Mouse (Mus musculus) kidney, postnatal 36 days (tissue): Measurements from ENCODE around the gene Tmem132c.

Source experiments
- DNase-seq, 2 experiments: peaks; one replicate each; pipeline ENCODE4 v3.0.0; 2021 to 2022; ENCODE audit warnings: mixed read lengths in 2 of 2

Gene Tmem132c

DNA sequence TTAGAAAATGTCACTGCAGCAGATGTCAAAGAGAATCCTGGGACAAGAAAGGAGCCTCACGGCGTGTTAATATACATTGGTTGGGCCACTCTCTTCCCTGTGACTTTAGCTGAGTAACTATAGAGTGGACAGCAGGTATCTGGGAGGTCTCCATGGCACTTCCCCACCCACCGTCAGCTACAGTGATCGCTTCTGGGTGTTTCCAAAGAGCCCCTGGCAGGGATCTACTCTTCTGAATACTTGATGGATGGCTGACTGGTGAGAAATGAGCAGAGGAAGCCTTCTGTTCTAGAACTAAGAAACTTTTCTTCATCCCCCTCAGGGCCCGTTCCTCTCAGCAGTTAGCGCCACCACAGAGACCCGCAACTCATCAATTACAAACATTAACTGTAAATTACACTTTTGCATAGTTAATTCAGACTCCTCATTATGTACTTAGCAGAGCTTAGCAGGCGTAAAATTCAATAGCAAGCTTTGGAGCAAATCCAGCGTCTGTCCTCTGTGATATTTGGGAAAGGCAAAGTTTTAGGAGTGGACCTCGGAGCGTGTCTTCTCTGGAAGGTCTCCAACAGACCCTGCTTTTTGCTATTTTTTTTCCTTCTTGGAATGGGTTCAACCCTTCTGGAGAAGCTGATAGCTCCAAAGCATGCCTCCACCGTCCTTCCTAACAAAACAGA, 257.7 kb downstream of the Tmem132c start:
- no peak for DNase-seq

DNA sequence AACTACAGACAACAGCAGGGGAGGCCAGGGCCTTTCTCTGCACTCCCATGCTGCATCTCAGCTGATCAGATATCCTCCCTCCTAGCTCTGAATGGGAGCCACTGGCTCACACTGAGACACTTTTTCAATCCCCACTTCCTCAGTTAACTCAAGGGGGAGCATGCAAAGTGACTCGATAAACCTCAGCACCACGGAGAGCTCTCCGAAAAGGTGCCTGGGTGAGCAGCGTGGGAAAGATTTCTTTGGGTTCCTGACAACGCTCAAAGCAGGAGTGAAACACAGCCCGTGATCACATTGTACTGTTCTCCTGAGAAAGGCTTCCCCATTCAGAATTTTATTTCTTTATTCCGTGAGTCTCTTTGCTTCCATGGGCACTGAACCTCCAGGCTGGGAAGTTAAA, 261.2 kb downstream of the Tmem132c start:
- peak in 1 of 2 experiments; percentile 5 for DNase-seq

DNA sequence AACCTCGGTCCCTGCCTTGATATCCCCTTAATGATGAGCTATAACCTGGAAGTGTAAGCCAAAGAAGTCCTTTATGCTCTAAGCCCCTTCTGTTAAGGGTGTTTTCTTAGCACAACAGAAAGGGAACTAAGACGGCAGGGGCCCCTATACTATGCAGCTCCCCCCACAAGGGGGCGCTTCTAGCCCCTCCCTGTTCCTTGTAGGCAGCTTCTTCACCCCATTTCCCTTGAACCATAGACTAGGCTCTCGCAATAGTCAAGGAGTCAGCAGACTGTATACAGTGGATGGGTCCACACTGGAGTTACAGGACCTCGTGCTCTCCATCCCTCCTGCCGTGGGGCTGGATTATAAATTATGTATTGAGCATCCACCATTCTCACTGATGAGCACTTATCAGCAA, 264.1 kb downstream of the Tmem132c start:
- no peak for DNase-seq

DNA sequence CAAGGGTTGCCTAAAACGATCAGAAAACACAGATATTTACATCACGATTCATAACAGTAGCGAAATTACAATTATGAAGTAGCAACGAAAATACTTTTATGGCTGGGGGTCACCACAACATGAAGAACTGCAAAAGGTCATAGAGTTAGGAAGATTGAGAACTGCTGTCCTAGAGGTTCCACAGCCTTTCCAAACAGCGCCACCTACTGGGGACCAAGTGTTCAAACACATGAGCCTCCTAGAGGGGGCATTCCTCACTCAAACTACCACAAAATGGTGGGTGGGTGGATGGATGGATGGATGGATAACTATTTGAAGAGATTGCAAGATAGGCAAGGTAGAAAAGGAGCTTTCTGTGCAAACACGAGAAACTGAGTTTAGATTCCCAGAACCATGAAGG, 270.0 kb downstream of the Tmem132c start:
- peak in 1 of 2 experiments; percentile 6 for DNase-seq

DNA sequence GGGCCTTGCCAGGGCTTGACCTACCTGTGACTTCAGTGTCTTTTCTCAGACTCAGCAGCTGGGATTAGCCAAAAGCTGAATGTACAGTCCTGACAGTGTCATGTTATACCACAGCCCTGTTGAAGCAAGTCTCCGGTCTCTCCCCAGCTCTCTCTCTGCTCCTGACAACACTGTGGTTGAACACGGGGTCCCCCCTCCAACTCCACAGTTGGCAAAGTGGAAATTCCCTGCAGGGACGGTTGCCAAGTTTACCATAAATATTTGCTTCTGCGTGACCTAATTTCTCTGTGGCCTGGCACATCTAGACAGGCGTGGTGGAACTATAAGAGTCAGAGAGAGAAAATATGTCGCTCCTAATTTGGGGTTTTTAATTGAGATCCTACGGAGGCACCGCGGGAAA, 274.4 kb downstream of the Tmem132c start:
- DNase-seq = no peak

DNA sequence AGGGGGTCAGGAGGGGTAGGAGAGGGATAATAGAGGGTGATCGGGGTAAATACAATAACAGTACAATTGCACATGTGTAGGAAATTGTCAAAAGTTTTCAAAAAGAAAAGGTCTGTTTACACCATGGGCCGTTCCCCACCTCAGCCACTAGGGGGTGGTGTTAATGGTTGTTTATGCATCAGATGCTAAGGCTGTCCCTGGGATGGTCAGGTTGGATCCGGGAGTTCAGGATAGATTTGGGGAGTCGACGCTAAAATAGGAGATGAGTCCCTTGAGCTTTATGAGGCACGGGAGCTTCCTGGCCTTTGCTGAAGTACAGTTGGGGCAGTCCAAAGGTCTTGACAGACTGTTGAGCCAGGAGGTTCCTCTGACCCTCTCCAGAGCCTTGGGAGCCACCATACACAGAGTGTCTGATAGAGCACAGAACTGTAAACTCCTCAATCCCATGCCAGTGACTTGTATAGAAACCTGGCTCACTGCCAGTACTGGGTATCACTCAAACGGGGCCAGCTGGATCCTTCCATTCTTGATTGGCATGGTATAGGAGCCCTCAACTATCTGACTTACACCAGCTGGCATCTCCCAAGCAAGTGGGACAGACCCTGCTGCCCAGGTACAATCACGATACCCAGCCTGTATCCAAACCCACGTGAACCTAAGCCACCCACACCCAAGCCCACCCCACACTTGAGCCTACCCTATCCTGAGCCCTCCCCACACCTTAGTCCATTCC, 281.3 kb downstream of the Tmem132c start:
- DNase-seq = peak in 1 of 2 experiments; percentile 24

DNA sequence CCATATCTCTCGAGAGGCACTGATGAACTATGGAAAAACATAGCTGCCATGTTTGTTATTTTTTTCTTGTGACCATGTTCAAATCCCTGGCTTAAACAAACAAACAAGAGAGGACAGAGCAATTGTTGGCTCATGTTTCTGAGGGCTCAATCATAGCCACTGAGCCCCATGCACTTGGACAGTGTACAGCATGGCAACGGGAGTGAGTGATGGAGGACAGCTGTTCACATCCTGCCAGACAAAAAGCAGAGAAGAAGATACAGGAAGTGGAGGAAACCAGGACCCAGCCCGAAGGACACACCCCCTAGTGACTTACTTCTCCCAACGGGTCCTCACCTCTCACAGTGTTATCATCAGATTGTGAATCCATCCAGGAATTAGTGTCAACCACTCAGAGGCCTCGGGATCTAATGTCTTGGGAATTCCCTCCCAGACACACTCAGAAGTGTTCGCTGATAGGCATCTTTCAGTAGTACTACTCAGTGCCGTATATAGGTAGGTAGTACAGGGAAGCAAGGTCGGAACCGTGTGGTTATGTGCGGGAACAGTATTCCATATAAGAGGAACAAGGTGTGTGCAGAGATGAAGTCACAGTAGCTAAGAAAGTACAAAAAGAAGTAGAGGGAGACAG, 285.9 kb downstream of the Tmem132c start:
- no peak for DNase-seq

DNA sequence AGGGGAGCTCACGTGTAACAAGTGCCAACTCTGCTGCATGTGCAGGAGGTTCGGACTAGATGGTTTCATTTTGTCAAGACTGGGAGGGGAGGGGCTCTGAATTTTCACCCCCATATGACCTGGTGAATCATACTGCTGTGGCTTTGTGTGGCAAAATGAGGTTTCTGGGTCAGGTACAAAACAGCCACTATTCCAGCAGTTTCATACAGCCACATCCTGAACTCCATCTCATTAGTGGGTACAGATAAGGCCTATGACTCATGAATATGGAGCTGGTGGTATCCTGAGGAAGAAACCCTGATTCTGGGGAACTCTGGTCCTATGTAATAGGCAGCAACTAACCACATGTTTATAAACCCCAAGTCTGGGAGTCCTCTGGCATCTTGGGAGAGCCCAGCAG, 295.9 kb downstream of the Tmem132c start:
- DNase-seq = no peak

DNA sequence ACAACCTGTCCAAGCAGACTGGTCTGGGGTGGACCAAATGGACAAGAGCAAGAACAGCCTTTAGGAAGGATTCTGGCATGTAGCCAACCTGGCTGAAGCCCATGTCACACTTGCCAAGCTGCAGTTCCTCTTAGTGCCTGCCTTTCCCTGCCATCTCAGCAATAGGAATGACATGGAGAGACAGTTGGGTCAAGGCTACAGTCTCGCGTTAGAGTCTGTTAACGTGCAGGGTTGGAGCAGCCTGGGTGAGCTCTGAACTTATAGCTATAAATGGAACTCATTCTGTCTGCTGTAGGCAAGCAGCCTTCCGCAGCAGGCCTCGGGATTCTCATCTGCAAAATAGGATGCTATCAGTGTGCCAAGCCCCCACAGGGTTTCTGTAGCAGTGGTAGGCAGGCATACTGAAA, 305.0 kb downstream of the Tmem132c start:
- no peak for DNase-seq

DNA sequence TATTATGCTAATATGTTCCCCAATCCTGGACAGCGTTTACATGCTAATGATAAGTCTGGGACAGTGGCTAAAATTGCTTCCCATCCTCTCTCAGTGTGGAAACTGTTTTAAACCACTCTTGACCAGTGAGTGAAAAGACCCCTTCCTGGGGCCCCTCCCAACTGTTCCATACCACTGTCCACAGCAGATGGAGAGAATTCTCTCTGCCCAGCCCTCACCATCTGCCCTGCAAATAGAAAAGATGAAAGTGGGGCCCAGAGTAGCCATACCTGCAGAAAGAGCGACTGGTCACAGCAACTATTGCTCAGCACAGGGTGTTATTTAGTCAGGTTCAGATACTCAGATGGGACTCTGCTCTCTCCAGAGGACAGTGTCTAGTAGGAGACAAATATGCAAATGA, 306.5 kb downstream of the Tmem132c start:
- DNase-seq = no peak

DNA sequence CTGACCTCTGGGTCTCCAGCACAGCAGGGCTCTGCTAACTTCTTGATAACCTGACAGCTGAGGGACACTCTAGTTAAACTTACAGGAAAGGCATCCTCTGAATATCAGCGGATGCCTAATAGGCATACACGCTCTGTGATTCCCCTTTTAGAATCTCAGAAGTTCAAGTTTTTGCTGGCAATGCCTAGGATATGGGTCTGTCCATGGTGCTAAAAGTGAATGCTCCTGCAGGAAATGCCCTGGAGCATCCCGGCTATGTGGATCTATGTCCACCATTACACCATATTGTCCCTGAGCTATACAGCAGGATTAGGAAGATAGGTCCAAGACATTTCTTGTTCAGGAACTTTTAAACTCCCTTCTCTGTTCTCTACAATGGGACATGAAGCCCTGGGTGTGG, 319.5 kb downstream of the Tmem132c start:
- DNase-seq = peak in 1 of 2 experiments; percentile 8

DNA sequence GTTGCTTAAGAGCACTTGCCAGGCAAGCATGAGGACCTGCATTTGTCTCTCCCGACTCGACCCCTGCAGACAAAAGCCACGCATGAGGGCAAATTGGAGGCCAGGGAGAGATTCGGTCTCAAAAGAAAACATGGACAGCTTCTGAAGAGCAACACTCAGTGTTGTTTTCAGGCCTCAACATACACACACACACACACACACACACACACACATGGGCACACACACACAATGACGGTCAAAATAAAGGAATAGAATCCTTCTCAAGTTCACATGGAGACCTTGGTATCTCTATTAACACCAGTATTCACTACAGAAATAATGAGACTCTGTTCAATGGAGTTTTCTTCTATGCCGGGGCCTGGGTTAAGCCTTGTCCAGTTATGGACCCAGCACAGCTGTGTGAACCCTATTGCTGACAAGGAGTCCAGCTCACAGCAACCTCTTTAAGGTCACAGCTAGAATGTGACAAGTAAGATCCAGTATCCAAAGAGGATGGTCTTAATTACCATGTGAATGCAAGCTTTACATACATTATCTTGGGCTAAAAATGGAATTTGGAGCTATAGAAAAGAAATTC, 325.6 kb downstream of the Tmem132c start:
- DNase-seq = no peak

DNA sequence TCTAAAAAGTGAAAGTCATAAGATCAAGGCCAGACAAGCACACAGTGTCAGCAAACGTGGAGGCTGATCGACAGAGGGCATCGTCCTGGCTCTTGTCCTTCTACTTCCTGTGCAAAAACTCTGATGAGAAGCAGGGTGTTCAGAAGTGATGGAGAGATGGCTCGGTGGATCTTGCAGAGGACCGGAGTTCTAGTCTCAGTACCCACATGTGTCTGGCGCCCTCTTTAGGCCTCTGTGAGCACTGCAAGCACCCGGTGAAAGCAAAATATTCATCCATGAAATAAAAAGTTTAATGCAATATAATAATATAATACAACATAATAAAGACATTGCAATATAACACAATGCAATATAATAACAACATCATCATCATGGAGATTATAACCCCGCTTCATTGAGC, 335.8 kb downstream of the Tmem132c start:
- DNase-seq = no peak

DNA sequence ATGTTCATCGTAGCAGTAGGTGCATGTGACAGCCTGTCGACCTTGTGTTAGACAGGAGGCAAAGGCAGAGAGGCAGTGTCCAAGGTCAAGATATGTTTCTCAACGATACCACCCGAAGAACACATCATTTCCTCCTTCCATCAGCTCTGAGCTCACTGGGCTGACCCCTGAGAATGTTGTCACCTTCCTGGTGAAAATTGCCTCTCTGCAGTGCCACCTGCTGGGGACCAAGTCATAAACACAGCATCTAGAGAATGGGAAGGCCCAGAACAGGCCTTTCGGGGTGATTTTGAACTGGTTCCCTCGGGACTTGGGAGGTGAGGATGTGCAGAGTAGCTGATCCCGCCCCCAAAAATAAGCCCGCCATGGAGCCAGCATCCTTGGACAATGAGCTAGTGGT, 342.1 kb downstream of the Tmem132c start:
- peak in 1 of 2 experiments; percentile 40 for DNase-seq

DNA sequence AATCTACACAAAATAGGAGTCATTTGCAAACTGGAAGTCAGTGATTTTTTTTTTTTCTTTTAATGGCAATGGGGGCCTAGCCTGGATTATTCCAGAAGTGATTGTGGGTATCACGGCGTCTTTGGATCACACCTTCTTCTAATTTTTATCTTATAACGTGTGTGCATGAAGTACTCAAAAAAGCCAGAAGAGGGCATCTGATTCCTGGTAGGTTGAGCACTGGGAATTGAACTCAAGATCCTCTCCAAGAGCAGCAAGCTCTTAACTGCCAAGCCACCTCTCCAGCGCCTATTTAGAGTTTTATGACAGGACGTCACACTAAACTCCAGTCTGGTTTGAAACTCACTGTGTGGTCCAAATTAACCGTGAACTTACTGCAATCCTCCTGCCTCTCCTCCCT, 346.2 kb downstream of the Tmem132c start:
- no peak for DNase-seq

DNA sequence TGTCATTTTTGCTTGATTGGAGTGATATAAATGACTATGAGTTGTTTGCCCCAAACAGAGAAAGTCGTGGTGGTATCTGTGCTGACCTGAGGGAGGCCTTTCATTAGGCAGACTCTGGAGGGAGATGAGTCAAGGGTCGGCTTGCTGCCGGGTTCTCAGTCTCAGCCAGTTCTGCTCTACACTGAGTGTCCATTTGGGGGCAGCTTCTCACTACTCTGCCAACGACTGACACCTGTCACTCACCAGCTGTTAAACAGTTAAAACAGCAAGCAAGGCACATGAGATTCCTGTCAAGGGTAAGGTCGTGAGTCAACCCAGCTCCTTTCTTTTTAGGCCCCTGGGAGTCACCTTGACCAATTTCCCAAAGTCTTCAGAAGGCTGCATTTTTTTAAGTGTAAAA, 350.8 kb downstream of the Tmem132c start:
- DNase-seq = no peak

DNA sequence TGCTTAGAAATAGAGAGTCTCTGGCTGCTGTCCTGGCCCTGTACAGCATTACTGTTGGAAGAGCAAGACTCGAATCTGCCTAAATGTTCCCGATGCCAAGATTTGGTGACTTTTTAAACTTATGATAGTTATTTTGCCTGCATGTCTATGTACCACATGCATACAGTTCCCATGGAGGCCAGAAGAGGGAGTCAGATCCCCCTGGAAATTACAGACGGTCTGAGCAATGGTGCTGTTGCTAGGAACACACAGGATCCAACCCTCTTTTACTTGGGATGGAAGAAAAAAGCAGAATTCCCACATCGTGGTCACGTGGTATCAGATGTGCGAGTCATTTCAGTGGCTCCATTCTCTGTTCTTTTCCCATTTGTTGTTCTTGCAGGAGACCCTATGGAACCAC, 351.2 kb downstream of the Tmem132c start:
- DNase-seq = peak; percentile 27 to 59

DNA sequence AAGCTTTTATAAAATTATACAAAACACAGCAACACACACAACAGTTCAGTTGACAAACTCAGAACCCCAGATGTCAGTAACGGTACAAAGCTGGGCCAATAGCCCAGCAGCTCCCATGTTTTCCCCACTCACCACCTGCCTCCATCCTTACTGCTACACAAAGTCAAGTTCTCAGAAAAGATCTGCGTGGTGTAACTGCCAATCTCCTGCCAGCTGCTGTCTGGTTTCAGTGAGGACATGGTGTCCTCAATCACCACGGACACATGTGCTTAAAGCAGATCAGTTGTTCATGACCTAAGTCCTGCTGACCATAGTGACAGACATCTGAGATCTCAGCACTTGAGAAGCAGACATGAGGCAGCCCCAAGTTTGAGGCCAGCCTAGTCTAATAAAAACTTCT, 354.1 kb downstream of the Tmem132c start:
- DNase-seq = no peak

DNA sequence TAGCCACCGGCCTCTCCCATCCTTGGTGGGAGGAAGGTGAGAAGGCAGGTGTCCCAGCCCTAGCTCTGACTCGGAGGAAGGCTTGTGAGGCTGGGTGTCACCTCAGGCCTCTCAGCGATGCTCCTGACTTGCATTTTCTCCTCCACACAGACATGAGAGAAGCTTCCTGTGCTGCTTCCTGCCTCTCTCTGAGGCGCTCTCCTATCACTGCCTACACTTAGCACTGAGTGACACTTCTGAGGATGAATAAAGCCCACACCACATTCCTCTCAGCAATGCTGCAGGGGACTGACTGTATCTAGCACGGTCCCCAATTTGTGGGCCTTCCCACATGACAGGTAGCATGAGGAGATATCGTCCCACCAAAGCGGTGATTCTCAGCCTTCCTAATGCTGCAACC, 355.3 kb downstream of the Tmem132c start:
- no peak for DNase-seq

DNA sequence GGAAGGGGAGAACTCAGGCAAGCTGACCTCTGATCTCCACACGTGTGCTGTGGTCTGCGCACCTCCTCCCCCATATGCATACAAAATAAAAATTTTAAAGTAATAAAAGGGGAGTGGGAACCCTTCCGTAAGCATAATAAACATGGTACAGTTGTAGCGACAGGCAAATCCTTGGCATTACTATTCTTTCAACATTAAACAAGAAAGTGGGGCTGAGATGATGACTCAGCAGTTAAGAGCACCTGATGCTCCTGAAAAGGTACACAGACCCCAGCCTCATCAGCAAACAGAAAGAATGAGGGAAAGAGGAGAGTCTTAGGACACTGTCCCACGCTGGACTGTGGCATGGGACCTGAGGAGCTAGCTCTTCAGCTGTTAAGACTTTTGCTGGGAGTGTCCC, 361.4 kb downstream of the Tmem132c start:
- no peak for DNase-seq

DNA sequence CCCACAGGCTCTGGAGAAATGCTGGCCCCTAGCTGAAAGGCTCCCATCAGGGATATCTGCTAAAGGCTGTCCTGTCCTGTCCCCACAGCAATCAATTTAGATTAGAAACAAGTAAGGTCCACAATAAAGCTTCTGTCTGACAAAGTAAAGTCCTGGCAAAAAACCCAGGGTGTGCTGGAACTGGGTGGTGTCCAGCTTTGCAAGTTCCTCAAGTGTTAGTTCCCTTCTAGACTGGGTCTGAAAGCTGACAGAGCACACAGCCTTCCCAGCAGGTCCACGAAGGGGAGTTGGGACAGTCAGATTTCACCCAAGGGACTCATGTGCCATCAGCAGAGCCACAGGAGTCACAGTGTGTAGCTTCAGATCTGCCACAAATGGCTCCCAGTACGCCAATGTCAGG, 365.9 kb downstream of the Tmem132c start:
- DNase-seq = no peak

DNA sequence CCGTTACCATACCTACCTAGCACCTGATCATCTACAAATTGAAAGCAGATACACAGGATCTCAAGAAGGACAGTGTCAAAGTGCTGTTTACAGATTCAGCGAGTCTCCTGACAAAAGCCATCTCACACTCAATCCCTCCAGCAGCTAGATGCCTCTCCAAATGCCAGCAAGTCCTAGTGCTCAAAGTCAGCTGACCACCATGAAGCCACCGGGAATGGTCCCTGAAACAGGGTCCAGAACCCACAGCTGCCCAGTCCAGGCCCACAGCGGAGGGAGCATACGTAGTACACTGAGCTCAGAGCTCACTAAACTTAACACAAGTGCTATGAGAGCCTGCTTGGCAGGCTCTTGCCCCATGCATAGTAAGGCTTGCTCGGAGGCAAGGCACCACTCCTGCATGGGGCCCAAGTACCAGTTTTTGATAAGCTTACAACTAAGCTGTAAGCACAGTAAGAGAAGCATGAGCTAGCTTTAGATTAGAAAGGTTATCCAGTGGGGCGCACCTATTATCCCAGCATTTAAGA, 367.6 kb downstream of the Tmem132c start:
- DNase-seq = no peak

DNA sequence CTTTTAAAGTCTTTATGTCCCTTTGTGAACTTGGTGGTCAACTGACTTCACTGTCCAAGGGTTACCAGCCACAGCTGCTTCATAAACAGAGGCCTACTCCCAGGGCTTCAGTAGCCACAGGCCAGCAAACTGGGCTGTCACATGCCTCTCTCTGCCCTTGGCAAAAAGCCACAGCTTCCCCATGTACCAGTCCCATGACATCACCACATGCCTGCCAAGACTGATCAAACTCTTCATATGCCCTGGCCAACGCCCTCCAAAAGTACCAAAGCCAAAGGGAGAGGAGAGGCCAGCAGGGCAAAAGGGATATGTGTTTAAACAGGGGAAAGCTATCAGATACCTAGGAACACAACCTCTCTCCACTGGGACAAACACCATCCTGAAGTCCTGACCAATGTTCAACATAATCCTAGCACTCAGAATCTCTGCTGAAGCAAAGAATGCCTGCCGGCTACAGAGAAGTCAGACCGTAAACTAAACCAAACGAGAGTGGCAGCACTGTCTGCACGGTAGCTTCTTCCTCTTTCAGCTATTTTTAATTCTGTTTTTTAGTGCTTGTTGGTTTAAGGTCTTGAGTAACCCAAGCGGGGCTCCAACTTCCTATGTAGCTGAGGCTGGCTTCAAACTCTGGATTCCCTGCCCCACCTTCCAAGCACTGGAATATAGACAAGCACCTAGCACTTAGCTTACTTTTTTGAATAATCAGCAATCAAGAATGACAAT, 369.3 kb downstream of the Tmem132c start:
- peak; percentile 83 to 92 for DNase-seq
